Mouse (Mus musculus) liver, adult 2 months (tissue): ENCODE measurements at regions not wholly inside any gene's neighbourhood (a gene's known extent, or its start where the extent isn't known, plus 50 kb on each side); places are given as distances from the start of the nearest gene placed in this dataset.

Experiments used
- DNase-seq: peaks from one replicate; pipeline ENCODE4 v3.0.0-alpha.2; 2011; ENCODE audit warnings: low read depth, low spot score; ENCODE audit errors: extremely low read depth
- H3K27ac ChIP-seq: fragments of 200-500 bp; replicated peaks from 2 replicates; pipeline ENCODE4 v1.5.1; 2012; ENCODE audit warnings: low read depth, mild to moderate bottlenecking, control low read depth, inconsistent platforms, low read length; ENCODE audit not compliant: insufficient read depth
- H3K27me3 ChIP-seq: fragments of 200-500 bp; 2 replicates; pipeline ENCODE4 v1.6.1; 2012; ENCODE audit warnings: mild to moderate bottlenecking, moderate library complexity, low read length, inconsistent platforms; ENCODE audit not compliant: control insufficient read depth, insufficient read depth
- H3K36me3 ChIP-seq: fragments of 200-500 bp; 2 replicates; pipeline ENCODE4 v1.6.1; 2012; ENCODE audit warnings: low read length, inconsistent platforms; ENCODE audit not compliant: control insufficient read depth, insufficient read depth
- H3K4me1 ChIP-seq: fragments of 200-500 bp; 2 replicates; pipeline ENCODE4 v1.6.1; 2011; ENCODE audit warnings: low read length; ENCODE audit not compliant: control insufficient read depth, insufficient read depth
- H3K4me3 ChIP-seq: fragments of 200-500 bp; 2 replicates; pipeline ENCODE4 v1.5.1; 2011; ENCODE audit warnings: low read depth, mild to moderate bottlenecking, control low read depth, low read length, moderate library complexity; ENCODE audit not compliant: insufficient read depth
- H3K79me2 ChIP-seq: fragments of 200-500 bp; 2 replicates; pipeline ENCODE4 v1.6.1; 2012; ENCODE audit warnings: inconsistent platforms, mild to moderate bottlenecking, low read length, moderate library complexity; ENCODE audit not compliant: control insufficient read depth, insufficient read depth
- H3K9ac ChIP-seq: fragments of 200-500 bp; 2 replicates; pipeline ENCODE4 v1.6.1; 2012; ENCODE audit warnings: low read depth, mild to moderate bottlenecking, control low read depth, inconsistent platforms, low read length
- CTCF ChIP-seq: fragments of 200-500 bp; IDR thresholded peaks from 2 replicates; pipeline ENCODE4 v1.5.1; 2011; ENCODE audit warnings: low read depth, low read length, control low read depth
- POLR2A ChIP-seq: fragments of 200-500 bp; IDR thresholded peaks from 2 replicates; pipeline ENCODE4 v1.6.1; 2011; ENCODE audit warnings: low read length, control low read depth; ENCODE audit not compliant: insufficient read depth; ENCODE audit errors: extremely low read depth
- WGBS: fragments of 180-500 bp; shearing (Covaris S2); methylation state at CpG from one replicate; pipeline ENCODE4 v1.1.7; 2018; 5-methylcytosine and 5-hydroxymethylcytosine counted together

GRCm38 (mm10) chr3:128149216-128149615 lies 253.1 kb upstream of the Fam241a start:
- no peak overlapping the region for H3K9ac ChIP-seq
- H3K4me1 ChIP-seq: no peaks in the 10 kb centered on the region
- H3K27me3 ChIP-seq: peaks cover 3% of the 10 kb centered on the region; the same call in 1 of the 2 replicates
- no peak for TF ChIP-seq POLR2A
- no peak for TF ChIP-seq CTCF
- H3K27ac ChIP-seq: no peak overlapping the region
- no peak overlapping the region for H3K4me3 ChIP-seq
- no peak for DNase-seq
- H3K79me2 ChIP-seq: no peaks in the 10 kb centered on the region
- no peaks in the 10 kb centered on the region for H3K36me3 ChIP-seq
- WGBS: 76% methylated on average over 8 of the region's 8 CpGs

GRCm38 (mm10) chr3:128145329-128145728 lies 249.2 kb upstream of the Fam241a start:
- DNase-seq: no peak
- no peaks in the 10 kb centered on the region for H3K36me3 ChIP-seq
- no peak overlapping the region for H3K9ac ChIP-seq
- no peak overlapping the region for H3K27ac ChIP-seq
- H3K4me3 ChIP-seq: no peak overlapping the region
- H3K4me1 ChIP-seq: no peaks in the 10 kb centered on the region
- 75% methylated on average over 7 of the region's 7 CpGs for WGBS
- no peak for TF ChIP-seq POLR2A
- TF ChIP-seq CTCF: no peak
- no peaks in the 10 kb centered on the region for H3K79me2 ChIP-seq
- 0 out of 2 replicates have a peak, but pooled peaks cover 3% of the 10 kb centered on the region for H3K27me3 ChIP-seq

GRCm38 (mm10) chr3:128127836-128128235 lies 231.7 kb upstream of the Fam241a start:
- TF ChIP-seq POLR2A (no peak), CTCF (no peak)
- WGBS: 79% methylated on average over 5 of the region's 5 CpGs
- H3K79me2 ChIP-seq: no peaks in the 10 kb centered on the region

GRCm38 (mm10) chr3:128126664-128127063 lies 230.5 kb upstream of the Fam241a start:
- Histone ChIP-seq H3K9ac (no peak overlapping the region), H3K36me3 (no peaks in the 10 kb centered on the region), H3K79me2 (no peaks in the 10 kb centered on the region), H3K4me3 (no peak overlapping the region), H3K4me1 (no peaks in the 10 kb centered on the region), H3K27ac (no peak overlapping the region), H3K27me3 (no peaks in the 10 kb centered on the region)
- WGBS: 61% methylated on average over 3 of the region's 3 CpGs
- no peak for TF ChIP-seq POLR2A
- TF ChIP-seq CTCF: no peak
- no peak for DNase-seq

More at GRCm38 (mm10) chr3:128127836-128128235, 231.7 kb upstream of the Fam241a start:
- no peak for DNase-seq
- Histone ChIP-seq H3K36me3 (no peaks in the 10 kb centered on the region), H3K4me1 (no peaks in the 10 kb centered on the region), H3K4me3 (no peak overlapping the region), H3K9ac (no peak overlapping the region), H3K27me3 (no peaks in the 10 kb centered on the region), H3K27ac (no peak overlapping the region)

- H3K9ac ChIP-seq: no peak overlapping the region
- no peaks in the 10 kb centered on the region for H3K4me1 ChIP-seq
- no peak overlapping the region for H3K4me3 ChIP-seq
- DNase-seq: no peak
- TF ChIP-seq POLR2A (no peak), CTCF (no peak)
- no peaks in the 10 kb centered on the region for H3K79me2 ChIP-seq
- no peaks in the 10 kb centered on the region for H3K27me3 ChIP-seq
- WGBS: 78% methylated on average over 6 of the region's 6 CpGs
- H3K27ac ChIP-seq: no peak overlapping the region
- H3K36me3 ChIP-seq: no peaks in the 10 kb centered on the region
Measured at GRCm38 (mm10) chr3:128122111-128122510, 226.0 kb upstream of the Fam241a start.

GRCm38 (mm10) chr3:128120647-128121440 lies 224.7 kb upstream of the Fam241a start:
- Histone ChIP-seq H3K9ac (no peak overlapping the region), H3K79me2 (no peaks in the 10 kb centered on the region), H3K36me3 (no peaks in the 10 kb centered on the region), H3K4me1 (no peaks in the 10 kb centered on the region), H3K27me3 (no peaks in the 10 kb centered on the region), H3K27ac (no peak overlapping the region), H3K4me3 (no peak overlapping the region)
- TF ChIP-seq CTCF: no peak
- TF ChIP-seq POLR2A: no peak
- WGBS: 75% methylated on average over 6 of the region's 6 CpGs
- DNase-seq: peak; percentile 13
